Mouse (Mus musculus) liver, adult 2 months (tissue): ENCODE measurements around the gene Col15a1. TPM values are rescaled to one million over a fixed set of nuclear protein-coding genes. Genes with fewer than 3 reads are reported as not detected.
A peak's percentile ranks its signal among the peaks of the same experiment; 100 is the strongest.

Experiments
- DNase-seq: peaks from one replicate; pipeline ENCODE4 v3.0.0-alpha.2; 2011; ENCODE audit warnings: low read depth, low spot score; ENCODE audit errors: extremely low read depth
- H3K27ac ChIP-seq: fragments of 200-500 bp; replicated peaks from 2 replicates; pipeline ENCODE4 v1.5.1; 2012; ENCODE audit warnings: low read depth, mild to moderate bottlenecking, control low read depth, inconsistent platforms, low read length; ENCODE audit not compliant: insufficient read depth
- H3K27me3 ChIP-seq: fragments of 200-500 bp; 2 replicates; pipeline ENCODE4 v1.6.1; 2012; ENCODE audit warnings: mild to moderate bottlenecking, moderate library complexity, low read length, inconsistent platforms; ENCODE audit not compliant: control insufficient read depth, insufficient read depth
- H3K36me3 ChIP-seq: fragments of 200-500 bp; 2 replicates; pipeline ENCODE4 v1.6.1; 2012; ENCODE audit warnings: low read length, inconsistent platforms; ENCODE audit not compliant: control insufficient read depth, insufficient read depth
- H3K4me1 ChIP-seq: fragments of 200-500 bp; 2 replicates; pipeline ENCODE4 v1.6.1; 2011; ENCODE audit warnings: low read length; ENCODE audit not compliant: control insufficient read depth, insufficient read depth
- H3K4me3 ChIP-seq: fragments of 200-500 bp; 2 replicates; pipeline ENCODE4 v1.5.1; 2011; ENCODE audit warnings: low read depth, mild to moderate bottlenecking, control low read depth, low read length, moderate library complexity; ENCODE audit not compliant: insufficient read depth
- H3K79me2 ChIP-seq: fragments of 200-500 bp; 2 replicates; pipeline ENCODE4 v1.6.1; 2012; ENCODE audit warnings: inconsistent platforms, mild to moderate bottlenecking, low read length, moderate library complexity; ENCODE audit not compliant: control insufficient read depth, insufficient read depth
- H3K9ac ChIP-seq: fragments of 200-500 bp; 2 replicates; pipeline ENCODE4 v1.6.1; 2012; ENCODE audit warnings: low read depth, mild to moderate bottlenecking, control low read depth, inconsistent platforms, low read length
- CTCF ChIP-seq: fragments of 200-500 bp; IDR thresholded peaks from 2 replicates; pipeline ENCODE4 v1.5.1; 2011; ENCODE audit warnings: low read depth, low read length, control low read depth
- POLR2A ChIP-seq: fragments of 200-500 bp; IDR thresholded peaks from 2 replicates; pipeline ENCODE4 v1.6.1; 2011; ENCODE audit warnings: low read length, control low read depth; ENCODE audit not compliant: insufficient read depth; ENCODE audit errors: extremely low read depth
- WGBS: fragments of 180-500 bp; shearing (Covaris S2); methylation state at CpG from one replicate; pipeline ENCODE4 v1.1.7; 2018; 5-methylcytosine and 5-hydroxymethylcytosine counted together
- polyA plus RNA-seq: library from polyadenylated mRNA; depleted of rRNA; stranded (reverse); fragments of >200 nt; gene quantifications from 2 replicates; pipeline ENCODE4 v1.2.3, GENCODE M21; 2012
- total RNA-seq: library from RNA; depleted of rRNA; stranded (reverse); fragments of >200 nt; gene quantifications from 2 replicates; pipeline ENCODE4 v1.2.3, GENCODE M21; 2014

The Col15a1 gene
- total and polyA plus RNA-seq, 2 experiments, result 4.9 TPM

DNA sequence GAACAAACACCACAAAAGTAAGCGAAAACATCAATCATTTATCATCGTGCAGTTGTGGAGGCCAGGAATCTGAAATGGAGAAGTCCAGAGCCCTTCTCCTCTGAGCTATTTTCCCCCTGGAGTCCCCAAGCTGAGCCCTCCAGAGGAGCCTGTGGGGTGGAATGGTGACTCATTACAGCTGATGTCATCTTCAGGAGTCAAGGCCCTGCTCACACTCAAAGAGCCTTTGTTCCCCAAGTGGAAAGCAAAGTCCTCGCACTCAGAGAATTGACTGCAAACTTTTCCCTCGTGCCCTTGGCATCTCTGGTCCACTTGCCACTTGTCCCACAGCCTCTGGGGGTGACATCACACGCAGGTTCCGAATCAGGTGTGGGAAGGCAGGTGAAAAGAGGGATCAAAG, 23.4 kb downstream of the Col15a1 start:
- H3K36me3 ChIP-seq, result no peaks in the 10 kb centered on the region
- no peak overlapping the region for H3K27ac ChIP-seq
- H3K9ac ChIP-seq, result no peak overlapping the region
- no peak for DNase-seq
- 75% methylated on average over 6 of the region's 6 CpGs for WGBS
- no peaks in the 10 kb centered on the region for H3K79me2 ChIP-seq
- H3K27me3 ChIP-seq, result no peaks in the 10 kb centered on the region
- H3K4me1 ChIP-seq, result no peaks in the 10 kb centered on the region
- H3K4me3 ChIP-seq, result no peak overlapping the region
- TF ChIP-seq POLR2A, result no peak
- TF ChIP-seq CTCF, result no peak

DNA sequence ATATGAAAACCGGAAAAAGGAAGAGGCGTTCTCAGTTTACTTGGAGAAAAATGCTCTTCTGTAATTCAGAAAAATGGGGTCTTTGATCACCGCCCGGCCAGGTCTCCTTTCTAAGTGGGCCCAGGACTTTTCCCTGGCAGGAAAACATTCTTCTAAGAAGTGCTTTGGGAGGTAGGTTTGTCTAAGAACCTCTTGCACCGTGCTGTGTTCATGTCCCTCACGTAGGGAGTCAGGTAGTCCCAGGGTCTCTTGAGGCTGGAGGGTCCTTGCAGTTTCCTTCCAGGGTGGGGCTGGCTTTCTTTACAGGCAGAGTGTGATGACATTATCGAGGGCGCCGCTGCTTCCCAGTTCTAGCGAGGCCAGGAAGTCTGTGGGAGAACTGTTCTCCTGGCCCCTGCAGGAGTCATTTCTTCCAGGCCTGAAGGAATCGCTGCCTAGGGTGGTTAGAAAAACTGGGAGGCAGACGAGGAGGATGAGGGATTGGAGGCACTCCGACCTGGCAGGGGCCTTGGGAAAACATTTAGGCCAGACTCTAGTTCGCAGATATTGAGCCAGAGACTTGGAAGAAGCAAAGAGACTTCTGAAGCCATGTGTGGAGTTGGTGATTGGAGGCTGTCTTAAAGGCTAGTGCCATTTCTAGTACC, 25.4 kb downstream of the Col15a1 start:
- WGBS, result 89% methylated on average over 14 of the region's 14 CpGs
- TF ChIP-seq POLR2A (no peak), CTCF (no peak)
- Histone ChIP-seq H3K27ac (no peak overlapping the region), H3K27me3 (no peaks in the 10 kb centered on the region), H3K4me3 (no peak overlapping the region), H3K36me3 (no peaks in the 10 kb centered on the region), H3K4me1 (no peaks in the 10 kb centered on the region), H3K9ac (no peak overlapping the region), H3K79me2 (no peaks in the 10 kb centered on the region)
- no peak for DNase-seq

GRCm38 (mm10) chr4:47234667-47235267, 26.8 kb downstream of the Col15a1 start:
- TF ChIP-seq POLR2A, result no peak
- TF ChIP-seq CTCF, result peak; percentile 92
- 13% methylated on average over 17 of the region's 17 CpGs for WGBS

GRCm38 (mm10) chr4:47235312-47235711, 27.4 kb downstream of the Col15a1 start:
- Histone ChIP-seq H3K36me3 (no peaks in the 10 kb centered on the region), H3K4me3 (no peak overlapping the region), H3K27ac (no peak overlapping the region), H3K9ac (no peak overlapping the region), H3K4me1 (peaks cover 11% of the 10 kb centered on the region), H3K27me3 (no peaks in the 10 kb centered on the region), H3K79me2 (no peaks in the 10 kb centered on the region)
- DNase-seq, result no peak
- no peak for TF ChIP-seq POLR2A
- no peak for TF ChIP-seq CTCF
- WGBS, result 74% methylated on average over 3 of the region's 3 CpGs

More at GRCm38 (mm10) chr4:47234667-47235267, 26.8 kb downstream of the Col15a1 start:
- no peaks in the 10 kb centered on the region for H3K79me2 ChIP-seq
- DNase-seq, result peak; percentile 67
- H3K36me3 ChIP-seq, result no peaks in the 10 kb centered on the region
- H3K4me1 ChIP-seq, result peaks cover 6% of the 10 kb centered on the region
- H3K4me3 ChIP-seq, result no peak overlapping the region
- H3K27me3 ChIP-seq, result no peaks in the 10 kb centered on the region
- H3K27ac ChIP-seq, result no peak overlapping the region
- H3K9ac ChIP-seq, result no peak overlapping the region

DNA sequence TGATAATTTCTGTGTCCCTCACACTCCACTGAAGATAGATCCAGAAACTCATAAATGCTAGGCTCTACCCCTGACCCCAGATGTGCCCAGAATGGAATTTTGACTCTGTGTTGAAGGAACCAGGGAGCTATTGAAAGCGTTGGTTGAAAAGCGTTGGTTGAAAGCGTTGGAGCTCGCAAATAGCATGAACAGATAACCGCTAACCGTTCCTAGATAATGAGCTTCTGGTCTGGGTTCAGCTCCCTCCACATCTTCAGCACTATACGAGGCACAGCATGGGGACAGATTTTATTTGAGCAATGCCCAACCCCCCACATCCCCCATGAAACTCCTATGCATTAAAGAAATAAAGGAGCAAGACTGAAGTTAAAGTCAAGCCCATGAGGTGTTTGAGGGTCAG, 28.1 kb downstream of the Col15a1 start:
- 94% methylated on average over 7 of the region's 7 CpGs for WGBS
- no peaks in the 10 kb centered on the region for H3K79me2 ChIP-seq
- TF ChIP-seq POLR2A (no peak), CTCF (no peak)

DNA sequence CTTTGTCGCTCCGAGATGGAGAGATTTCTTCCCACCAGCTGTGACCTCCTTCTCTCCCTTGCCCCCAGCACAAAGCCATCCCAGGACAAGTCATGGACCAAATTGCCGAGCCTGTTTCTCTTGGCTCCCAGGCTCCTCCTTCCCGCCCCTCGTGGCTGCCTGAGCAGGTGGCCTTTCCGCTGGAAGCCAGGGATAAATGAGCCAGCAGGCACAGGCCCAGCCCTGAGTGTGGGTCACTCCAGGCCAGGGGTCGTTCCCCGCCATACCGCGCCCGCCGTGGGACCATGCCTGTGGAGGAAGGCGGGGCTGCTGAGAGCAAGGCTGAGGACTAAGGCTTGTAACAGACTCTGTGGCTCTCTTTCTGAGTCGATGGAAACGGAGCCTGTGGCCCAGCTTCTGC, 29.3 kb downstream of the Col15a1 start:
- Histone ChIP-seq H3K27me3 (no peaks in the 10 kb centered on the region), H3K4me3 (no peak overlapping the region), H3K9ac (no peak overlapping the region), H3K4me1 (peaks cover 23% of the 10 kb centered on the region), H3K79me2 (no peaks in the 10 kb centered on the region), H3K36me3 (no peaks in the 10 kb centered on the region), H3K27ac (no peak overlapping the region)
- TF ChIP-seq POLR2A (no peak), CTCF (no peak)
- WGBS, result 68% methylated on average over 15 of the region's 15 CpGs
- DNase-seq, result no peak

More for the DNA sequence above, 28.1 kb downstream of the Col15a1 start:
- Histone ChIP-seq H3K27ac (no peak overlapping the region), H3K4me3 (no peak overlapping the region), H3K4me1 (peaks cover 15% of the 10 kb centered on the region), H3K9ac (no peak overlapping the region), H3K27me3 (no peaks in the 10 kb centered on the region), H3K36me3 (no peaks in the 10 kb centered on the region)
- no peak for DNase-seq
